Mouse (Mus musculus) liver, postnatal 0 days (tissue): ENCODE measurements around the gene Mocs2. TPM values are rescaled to one million over a fixed set of nuclear protein-coding genes. Genes with fewer than 3 reads are reported as not detected.
A peak's percentile ranks its signal among the peaks of the same experiment; 100 is the strongest.

ENCODE experiments used
- ATAC-seq: fragments of 200-750 bp; cut with Nextera tagmentation; 2 replicates; pipeline ENCODE4 v1.8.0; 2017; ENCODE audit warnings: mild to moderate bottlenecking, moderate library complexity
- DNase-seq: peaks from one replicate; pipeline ENCODE4 v3.0.0-alpha.2; 2016
- H3K27ac ChIP-seq: fragments of 300-500 bp; sonication (generic); 2 replicates; pipeline ENCODE4 v1.5.1; 2014; ENCODE audit warnings: antibody characterized with exemption, moderate library complexity, mild to moderate bottlenecking, low read depth
- H3K27me3 ChIP-seq: fragments of 300-500 bp; sonication (generic); 2 replicates; pipeline ENCODE4 v1.6.1; 2014; ENCODE audit warnings: low read length, control low read depth, mixed read lengths; ENCODE audit not compliant: insufficient read depth
- H3K36me3 ChIP-seq: fragments of 300-500 bp; sonication (generic); replicated peaks from 2 replicates; pipeline ENCODE4 v1.6.1; 2014; ENCODE audit warnings: mild to moderate bottlenecking, control low read depth, low read length, moderate library complexity, mixed read lengths; ENCODE audit not compliant: insufficient read depth
- H3K4me1 ChIP-seq: fragments of 300-500 bp; sonication (generic); 2 replicates; pipeline ENCODE4 v1.6.1; 2014; ENCODE audit warnings: antibody characterized with exemption, mild to moderate bottlenecking, control low read depth; ENCODE audit not compliant: insufficient read depth
- H3K4me2 ChIP-seq: fragments of 300-500 bp; sonication (generic); 2 replicates; pipeline ENCODE4 v1.6.1; 2014; ENCODE audit warnings: low read depth, mild to moderate bottlenecking, low read length, moderate library complexity, mixed read lengths
- H3K4me3 ChIP-seq: fragments of 300-500 bp; sonication (generic); 2 replicates; pipeline ENCODE4 v1.5.1; 2014; ENCODE audit warnings: low read depth, low read length
- H3K9ac ChIP-seq: fragments of 300-500 bp; sonication (generic); replicated peaks from 2 replicates; pipeline ENCODE4 v1.6.1; 2014; ENCODE audit warnings: mild to moderate bottlenecking, moderate library complexity
- H3K9me3 ChIP-seq: fragments of 300-500 bp; sonication (generic); 2 replicates; pipeline ENCODE4 v1.6.1; 2016; ENCODE audit warnings: mild to moderate bottlenecking, control low read depth, low read length, mixed read lengths
- CTCF ChIP-seq: sonication (generic); IDR thresholded peaks from 2 replicates; pipeline ENCODE4 v1.5.1; 2016; ENCODE audit warnings: antibody characterized with exemption, low read depth
- EP300 ChIP-seq: IDR thresholded peaks from 2 replicates; pipeline ENCODE4 v1.6.1; 2016; ENCODE audit warnings: antibody characterized with exemption, low read depth, mild to moderate bottlenecking
- WGBS: fragments of 180-500 bp; shearing (Covaris S2); extraction: QIAGEN DNeasy Blood & Tissue Kit; methylation state at CpG from one replicate; pipeline ENCODE4 v1.1.7; 2014; ENCODE audit not compliant: insufficient replicate concordance; 5-methylcytosine and 5-hydroxymethylcytosine counted together
- polyA plus RNA-seq: library from polyadenylated mRNA; unstranded; fragments of >200 nt; fragmentation: Nextera tagmentation; extraction: Ambion mirVana; gene quantifications from 2 replicates; pipeline ENCODE4 v1.2.1, GENCODE M21; 2015

Mocs2 gene
- polyA plus RNA-seq: 178 and 181 TPM in 2 replicates

DNA sequence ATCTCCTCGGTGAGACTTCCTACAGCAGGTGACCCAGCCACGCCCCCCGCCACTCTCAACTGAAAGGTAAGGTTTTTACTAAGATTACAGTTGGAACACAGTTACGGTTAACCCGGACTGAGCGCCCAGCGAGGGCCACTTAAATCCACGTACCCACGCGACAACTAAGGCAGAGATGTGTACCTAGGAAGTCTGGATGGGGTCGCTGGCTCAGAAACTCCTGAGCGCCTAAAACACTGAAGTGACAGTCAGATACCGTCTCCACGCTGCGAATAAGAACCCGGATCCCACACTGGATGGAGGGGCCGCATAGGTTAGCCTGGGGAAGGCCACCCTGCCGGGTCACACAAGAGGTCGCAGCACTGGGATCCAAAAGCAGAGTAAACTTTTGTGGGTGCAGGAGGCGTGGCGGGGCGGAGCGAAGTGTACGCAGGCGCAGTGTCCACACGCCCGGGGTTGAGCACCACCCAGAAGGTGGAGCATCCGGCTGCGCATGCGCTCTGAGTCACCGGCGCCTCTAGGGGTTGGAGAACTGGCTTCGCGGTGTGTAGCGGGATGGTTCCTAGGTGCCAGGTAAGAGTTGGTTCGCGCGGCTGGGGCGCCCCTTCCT is at the start of gene Mocs2:
Mocs2 (plus strand) TSS at position 486 of the 610 bp plus-strand sequence.
- peak within 1 kb of the TSS; percentile 94 for H3K27ac ChIP-seq
- TF ChIP-seq EP300 (no peak), CTCF (no peak; the same call in 1 of the 2 replicates)

DNA sequence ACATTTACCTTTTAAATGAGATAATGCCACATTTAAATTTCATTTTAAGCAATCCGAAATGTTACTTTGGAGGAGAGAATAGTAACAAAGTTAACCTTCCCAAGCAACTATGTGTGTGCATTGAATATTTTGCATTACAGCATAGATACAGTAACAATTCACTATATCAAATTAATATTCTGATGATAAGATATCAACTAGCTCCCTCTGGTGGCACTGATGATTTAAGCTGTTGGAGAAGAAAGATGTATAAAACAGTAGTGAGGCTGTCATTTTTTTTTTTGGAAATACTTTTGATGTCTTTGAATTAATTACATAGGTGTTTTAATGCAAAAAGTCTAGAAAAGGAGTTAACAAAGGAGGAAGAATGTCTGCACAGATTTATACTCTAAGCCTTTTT is 26.5 kb upstream of the Mocs2 start:
- H3K4me3 ChIP-seq: no peak overlapping the region
- H3K9ac ChIP-seq: no peak overlapping the region
- no peaks in the 10 kb centered on the region for H3K9me3 ChIP-seq
- H3K27me3 ChIP-seq: no peaks in the 10 kb centered on the region
- no peak overlapping the region for H3K4me2 ChIP-seq
- no peaks in the 10 kb centered on the region for H3K36me3 ChIP-seq
- H3K4me1 ChIP-seq: no peaks in the 10 kb centered on the region
- WGBS: 83% methylated on average over 1 of the region's 1 CpGs
- ATAC-seq: no peak
- no peak for DNase-seq
- H3K27ac ChIP-seq: no peak overlapping the region
- no peak for TF ChIP-seq EP300
- TF ChIP-seq CTCF: peak; percentile 36

More for the DNA sequence above, at the start of gene Mocs2:
- Histone ChIP-seq H3K9ac (peak within 1 kb of the TSS; percentile 78), H3K9me3 (no peaks in the 10 kb centered on the region), H3K36me3 (peaks cover 16% of the 10 kb centered on the region), H3K27me3 (no peaks in the 10 kb centered on the region), H3K4me1 (peaks cover 11% of the 10 kb centered on the region), H3K4me2 (peak within 1 kb of the TSS; percentile 95), H3K4me3 (peak within 1 kb of the TSS; percentile 72)
- ATAC-seq (peak; percentile 95), DNase-seq (peak; percentile 99)
- under 1% methylated on average over 39 of the region's 39 CpGs for WGBS

DNA sequence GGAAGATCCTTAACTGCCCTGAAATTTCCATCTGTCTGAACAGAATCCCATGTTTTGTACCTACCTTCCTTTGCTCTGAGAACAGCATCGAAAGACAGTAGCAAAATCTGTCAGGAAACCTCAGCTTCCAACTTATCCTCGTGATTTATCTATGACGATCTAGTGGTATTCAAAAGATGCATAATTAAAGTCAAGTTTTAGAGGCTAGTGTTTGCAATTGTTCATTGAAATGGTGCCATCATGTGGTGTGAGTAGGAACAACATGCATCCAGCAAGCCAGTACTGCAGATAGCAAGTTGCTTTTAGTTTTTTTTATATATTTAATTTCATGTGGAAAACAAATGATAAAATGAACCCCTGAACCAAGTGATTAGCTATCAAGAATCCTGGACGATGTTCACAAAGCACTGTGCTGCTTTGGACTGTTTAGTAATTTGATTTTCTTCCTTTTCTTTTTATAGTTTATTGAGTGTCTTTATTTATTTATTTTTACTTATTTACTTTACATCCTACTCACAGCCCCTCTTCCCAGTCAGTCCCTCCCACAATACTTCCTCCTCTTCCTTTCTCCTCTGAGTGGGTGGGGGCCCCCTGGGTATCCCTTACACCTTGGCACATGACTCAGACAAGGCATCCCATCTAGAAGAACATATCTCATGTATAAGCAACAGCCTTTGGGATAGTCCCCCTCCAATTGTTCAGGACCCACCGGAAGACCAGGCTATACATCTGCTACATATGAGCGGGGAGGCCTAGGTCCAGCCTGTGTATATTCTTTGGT is 24.6 kb upstream of the Mocs2 start:
- Histone ChIP-seq H3K27me3 (no peaks in the 10 kb centered on the region), H3K4me1 (no peaks in the 10 kb centered on the region), H3K9ac (no peak overlapping the region), H3K27ac (no peak overlapping the region), H3K9me3 (no peaks in the 10 kb centered on the region), H3K4me3 (no peak overlapping the region), H3K4me2 (no peak overlapping the region), H3K36me3 (no peaks in the 10 kb centered on the region)
- TF ChIP-seq EP300 (no peak), CTCF (peak; percentile 70)
- ATAC-seq (no peak), DNase-seq (peak; percentile 44)
- WGBS: 40% methylated on average over 6 of the region's 6 CpGs

DNA sequence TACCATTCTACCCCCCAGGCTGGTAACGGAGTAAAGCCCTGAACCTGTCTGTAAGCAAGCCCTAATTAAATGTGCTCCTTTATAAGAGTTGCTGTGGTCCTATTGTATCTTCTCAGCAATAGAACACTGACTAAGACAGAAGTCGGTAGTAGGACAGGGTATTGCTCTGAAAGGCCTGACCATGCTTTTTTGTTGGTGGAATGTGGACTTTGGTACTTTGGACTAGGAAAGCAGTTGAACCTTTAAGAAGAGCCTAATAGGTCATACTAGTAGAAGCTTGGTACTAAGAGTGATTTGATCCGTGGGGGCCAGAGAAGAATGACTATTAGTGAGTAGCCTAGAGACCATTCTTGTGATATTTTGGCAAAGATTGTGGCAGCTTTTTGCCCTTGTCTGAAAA is 16.2 kb upstream of the Mocs2 start:
- no peaks in the 10 kb centered on the region for H3K27me3 ChIP-seq
- 55% methylated on average over 3 of the region's 3 CpGs for WGBS
- H3K27ac ChIP-seq: peak overlapping the region; percentile 12
- no peak overlapping the region for H3K4me2 ChIP-seq
- DNase-seq (no peak), ATAC-seq (peak; percentile 66)
- H3K9ac ChIP-seq: no peak overlapping the region
- no peaks in the 10 kb centered on the region for H3K36me3 ChIP-seq
- no peak overlapping the region for H3K4me3 ChIP-seq
- H3K9me3 ChIP-seq: no peaks in the 10 kb centered on the region
- H3K4me1 ChIP-seq: peaks cover 3% of the 10 kb centered on the region; the same call in 1 of the 2 replicates
- TF ChIP-seq EP300 (no peak), CTCF (no peak)

DNA sequence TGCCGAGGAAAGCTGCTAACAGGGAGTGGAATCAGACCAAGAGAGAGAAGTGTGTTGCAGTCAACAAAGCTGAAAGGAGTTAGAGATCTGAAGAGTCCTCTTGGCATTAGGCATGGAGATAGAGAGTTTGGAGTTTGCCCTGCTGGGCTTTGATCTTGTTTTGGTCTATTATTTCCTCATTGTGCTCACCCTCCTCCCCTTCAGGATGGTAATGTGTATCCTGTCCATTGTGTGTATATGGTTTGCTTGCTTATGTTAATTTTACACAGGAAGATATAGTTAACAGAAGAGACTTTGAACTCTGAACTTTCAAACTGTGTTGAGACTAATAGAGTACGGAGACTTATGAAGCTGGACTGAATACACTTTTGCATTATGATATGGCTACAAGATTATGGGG is 15.1 kb upstream of the Mocs2 start:
- H3K4me1 ChIP-seq: peaks cover 3% of the 10 kb centered on the region; the same call in 1 of the 2 replicates
- H3K4me2 ChIP-seq: no peak overlapping the region
- 63% methylated on average over 2 of the region's 2 CpGs for WGBS
- no peaks in the 10 kb centered on the region for H3K36me3 ChIP-seq
- TF ChIP-seq EP300: no peak
- no peaks in the 10 kb centered on the region for H3K9me3 ChIP-seq
- DNase-seq (no peak), ATAC-seq (peak; percentile 15; the same call in 1 of the 2 replicates)
- no peaks in the 10 kb centered on the region for H3K27me3 ChIP-seq
- no peak overlapping the region for H3K27ac ChIP-seq
- H3K4me3 ChIP-seq: no peak overlapping the region
- H3K9ac ChIP-seq: no peak overlapping the region

DNA sequence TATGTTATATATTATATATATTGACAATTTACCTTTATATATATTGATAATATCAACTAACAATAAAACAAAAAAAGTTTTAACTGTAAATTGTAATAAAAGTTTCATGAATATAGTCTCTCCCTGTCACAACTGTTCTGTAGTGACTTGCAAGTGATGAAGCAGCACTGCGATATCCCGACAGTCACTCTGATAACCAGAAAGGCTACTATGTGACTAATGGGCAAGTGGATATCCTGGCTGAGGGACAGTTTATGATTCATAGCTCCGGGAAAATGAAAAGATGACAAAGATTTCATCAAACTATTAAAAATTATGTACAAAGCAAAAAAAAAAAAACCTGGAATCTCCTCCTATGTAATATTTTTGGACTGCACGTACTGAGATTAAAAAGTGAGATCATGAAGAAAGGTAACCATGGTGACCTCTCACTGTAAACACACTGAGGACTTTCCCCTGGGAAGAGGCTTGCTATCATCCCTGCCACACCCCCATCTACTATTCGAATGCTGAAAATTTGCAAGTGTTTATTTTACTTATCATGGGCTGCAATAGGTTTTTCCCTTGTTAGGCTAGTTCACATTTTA is 8.3 kb upstream of the Mocs2 start:
- H3K9ac ChIP-seq: no peak overlapping the region
- no peak for ATAC-seq
- H3K27me3 ChIP-seq: no peaks in the 10 kb centered on the region
- WGBS: 64% methylated on average over 5 of the region's 5 CpGs
- H3K36me3 ChIP-seq: no peaks in the 10 kb centered on the region
- H3K4me3 ChIP-seq: no peak overlapping the region
- H3K27ac ChIP-seq: no peak overlapping the region
- TF ChIP-seq EP300: no peak
- no peak for TF ChIP-seq CTCF
- H3K4me2 ChIP-seq: no peak overlapping the region
- no peaks in the 10 kb centered on the region for H3K9me3 ChIP-seq
- DNase-seq: no peak
- H3K4me1 ChIP-seq: no peaks in the 10 kb centered on the region
